Mouse (Mus musculus) gonadal fat pad, adult 2 months (tissue): ENCODE results near the gene Depp1. TPM values are rescaled to one million over a fixed set of nuclear protein-coding genes. Genes with fewer than 3 reads are reported as not detected.

Experiments used
- DNase-seq: peaks from one replicate; pipeline ENCODE4 v3.0.0-alpha.2; 2012; ENCODE audit warnings: low read depth
- polyA plus RNA-seq: library from polyadenylated mRNA; depleted of rRNA; stranded (reverse); fragments of >200 nt; gene quantifications from 2 replicates; pipeline ENCODE4 v1.2.3, GENCODE M21; 2012

Gene Depp1
- polyA plus RNA-seq, 1 experiment: 35.2 TPM

DNA sequence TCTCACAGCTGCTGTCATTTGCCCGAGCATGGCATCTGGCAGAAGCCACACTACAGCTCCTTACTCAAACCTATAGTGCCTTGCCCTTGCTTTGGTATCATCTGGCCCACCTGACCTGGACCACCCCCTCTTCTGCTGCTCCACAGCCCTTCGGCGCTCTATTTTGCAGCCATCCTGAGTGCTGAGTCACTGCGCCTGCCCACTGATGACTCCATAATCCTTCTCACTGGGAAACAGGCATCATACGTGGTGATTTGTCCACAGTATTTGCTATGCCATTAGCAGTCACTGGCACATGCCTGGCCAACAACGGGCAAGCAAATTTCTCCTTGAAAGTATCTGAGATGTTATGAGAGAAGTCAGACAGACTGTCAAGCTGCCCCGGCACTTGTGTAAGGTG lies 598 bp upstream of the Depp1 start:
- no peak for DNase-seq

DNA sequence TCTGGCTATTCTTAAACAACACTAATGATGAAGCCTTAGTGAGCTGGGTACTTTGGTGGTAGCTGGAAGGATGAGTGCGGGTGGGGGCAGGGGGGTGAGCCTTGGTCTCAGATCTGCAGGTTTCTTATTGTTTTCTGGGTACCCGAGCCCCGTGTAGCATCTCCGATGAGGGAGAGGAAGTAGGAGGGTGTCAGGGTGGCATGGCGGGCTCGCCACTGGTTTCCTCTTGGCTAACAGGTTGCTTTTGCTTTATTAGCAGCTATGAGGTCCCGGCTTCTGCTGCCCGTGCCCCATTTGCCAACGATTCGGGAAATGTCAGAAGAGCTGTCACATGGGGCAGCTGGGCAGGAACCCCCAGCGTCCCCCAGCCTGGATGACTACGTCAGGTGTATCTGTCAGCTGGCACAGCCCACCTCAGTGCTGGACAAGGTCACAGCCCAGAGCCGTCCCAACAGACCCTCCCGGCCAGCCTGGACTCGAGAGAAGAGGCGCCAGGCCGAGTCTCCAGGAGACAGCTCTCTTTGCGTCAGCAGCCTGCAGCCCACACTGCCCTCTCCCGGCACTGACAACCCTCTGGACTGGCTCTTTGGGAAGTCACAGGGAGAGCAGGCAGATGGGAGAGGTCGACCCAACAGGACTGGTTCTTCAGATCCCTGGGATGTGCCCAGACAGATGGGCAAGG lies 1.2 kb downstream of the Depp1 start:
- no peak for DNase-seq

DNA sequence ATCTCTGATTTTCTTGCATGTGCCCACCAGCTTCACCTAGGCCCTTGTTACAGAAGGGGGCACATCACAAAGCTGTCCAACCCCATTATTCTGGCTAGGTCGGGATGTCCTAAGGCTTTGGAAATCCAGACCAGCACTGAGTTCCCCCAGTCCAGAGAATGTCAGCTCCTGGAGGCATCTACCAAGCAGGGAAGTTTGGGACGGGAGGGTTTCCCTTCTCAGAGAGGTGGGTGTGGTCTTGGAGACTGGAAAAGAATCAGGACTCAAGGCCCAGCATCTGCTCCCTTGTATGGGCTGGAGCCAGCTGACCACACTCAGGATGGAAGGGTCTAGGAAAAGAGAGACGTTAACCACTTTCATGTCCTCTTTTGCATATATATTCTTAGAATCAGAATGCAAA lies 2.8 kb downstream of the Depp1 start:
- DNase-seq: no peak

DNA sequence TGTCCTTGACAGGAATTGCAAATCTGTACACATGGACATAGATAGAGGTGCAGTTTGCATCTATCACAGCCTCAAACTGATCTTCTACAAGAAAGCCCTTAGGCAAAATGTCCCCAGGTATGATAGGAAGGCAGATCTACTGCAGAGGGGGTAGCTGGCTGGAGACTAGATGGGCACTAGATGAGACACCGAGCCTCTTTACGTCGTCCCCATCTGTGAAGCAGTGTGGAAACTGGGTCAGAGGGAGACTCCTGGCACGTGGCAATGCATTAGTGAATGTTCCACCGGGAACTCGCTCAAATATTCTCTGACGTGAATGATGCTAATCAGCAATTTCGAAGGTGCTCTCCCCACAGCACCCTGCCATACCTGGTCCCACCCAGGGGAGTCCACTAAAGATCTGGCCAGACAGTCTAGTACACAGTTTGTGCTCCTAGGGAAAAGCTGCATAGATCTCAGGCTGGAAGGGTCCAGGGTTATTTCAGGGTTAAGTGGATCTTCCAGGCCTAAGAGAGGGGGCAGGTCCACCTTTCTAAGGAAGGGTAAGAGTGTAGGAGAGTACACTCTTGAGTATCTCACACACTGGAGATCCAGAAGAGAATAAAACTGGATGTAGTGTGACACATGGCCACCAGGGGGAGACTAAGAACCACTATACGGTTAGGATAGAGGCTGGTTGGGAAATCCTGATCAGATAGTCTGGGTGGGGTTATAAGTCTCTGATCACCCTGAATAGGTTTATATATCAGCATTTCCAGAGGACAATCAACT lies 3.5 kb downstream of the Depp1 start:
- no peak for DNase-seq

DNA sequence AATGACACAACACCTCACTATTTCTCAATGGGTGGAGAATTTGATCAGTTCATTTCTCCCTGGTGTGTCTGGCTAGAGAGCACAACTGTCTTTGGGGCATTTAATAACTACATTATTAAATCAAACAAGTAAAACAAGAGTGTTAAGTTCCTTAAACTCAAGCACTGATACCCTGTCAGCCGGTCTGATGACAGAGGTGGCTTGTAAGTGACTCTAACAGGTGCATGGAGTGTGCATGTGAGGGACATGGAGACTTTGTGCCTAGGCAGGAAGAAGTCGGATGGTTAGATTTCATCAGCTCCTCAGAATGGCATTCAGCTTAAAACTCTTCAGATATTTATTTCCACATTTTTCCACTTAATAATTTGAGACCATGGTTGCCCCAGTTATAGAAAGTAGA lies 13.0 kb downstream of the Depp1 start:
- no peak for DNase-seq

DNA sequence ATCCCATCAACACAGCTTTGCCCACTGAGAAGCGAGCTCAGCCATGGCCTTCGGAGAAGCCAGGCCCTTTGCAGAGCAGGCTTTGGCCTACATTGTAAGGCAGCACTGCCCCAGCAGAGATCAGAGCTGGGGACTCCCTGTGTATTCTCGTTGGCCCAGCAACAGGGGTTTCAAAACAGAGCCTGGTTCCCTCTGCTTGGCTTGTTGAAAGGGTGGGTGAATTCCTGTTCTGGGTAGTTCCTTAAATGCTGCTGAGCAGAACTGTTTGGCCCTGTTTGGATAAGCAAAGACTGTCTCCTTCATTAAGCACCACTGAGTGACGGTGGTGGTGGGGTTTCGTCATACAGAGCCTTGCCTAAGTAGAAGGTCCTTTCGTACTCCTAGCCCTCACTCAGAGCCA lies 13.6 kb downstream of the Depp1 start:
- no peak for DNase-seq

DNA sequence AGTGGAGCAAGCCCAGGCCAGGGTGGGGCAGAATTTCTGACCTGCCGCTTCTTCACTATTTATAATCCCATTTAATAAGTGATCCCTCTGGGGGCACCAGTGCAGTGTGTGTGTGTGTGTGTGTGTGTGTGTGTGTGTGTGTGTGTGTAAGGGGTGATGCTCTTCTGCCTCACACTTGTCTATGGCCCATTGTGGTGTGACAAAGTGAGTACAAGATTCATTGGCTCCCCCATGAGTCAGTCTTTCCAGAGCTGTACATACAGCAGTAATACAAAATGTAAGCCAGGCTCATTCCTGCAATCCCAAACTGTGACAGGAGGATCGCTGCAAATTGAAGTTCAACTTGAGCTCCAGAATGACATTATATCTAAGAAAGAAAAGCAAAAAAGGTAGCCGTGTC lies 14.4 kb downstream of the Depp1 start:
- no peak for DNase-seq

DNA sequence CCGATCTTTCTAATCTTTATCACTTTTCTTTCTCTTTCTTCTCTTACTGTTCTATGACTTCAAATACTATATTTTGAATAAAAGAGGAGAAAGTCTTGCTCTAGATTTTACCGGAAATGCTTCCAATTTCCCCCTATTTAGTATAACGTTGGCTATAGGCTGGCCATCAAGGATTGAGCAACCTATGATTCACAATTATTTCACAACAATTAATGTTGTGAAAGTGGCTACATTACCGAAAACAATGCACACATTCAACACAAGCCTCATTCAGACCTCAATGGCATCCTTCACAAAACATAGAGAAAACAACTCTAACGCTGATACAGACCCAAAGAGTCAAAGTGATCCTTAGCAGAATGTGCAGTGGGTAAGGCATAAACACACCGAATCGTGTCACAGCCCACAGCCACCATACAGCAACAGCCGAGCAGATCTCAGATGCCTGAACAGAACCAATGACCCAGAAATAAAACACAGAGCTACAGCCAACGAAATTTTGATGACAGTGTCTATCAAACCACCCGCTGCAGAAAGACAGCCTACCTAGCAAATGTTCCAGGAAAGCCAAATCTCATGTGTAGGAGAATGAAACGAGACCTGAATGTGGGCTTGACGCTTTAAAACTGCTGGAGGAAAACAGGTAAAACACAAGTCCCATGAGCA lies 15.8 kb downstream of the Depp1 start:
- no peak for DNase-seq

DNA sequence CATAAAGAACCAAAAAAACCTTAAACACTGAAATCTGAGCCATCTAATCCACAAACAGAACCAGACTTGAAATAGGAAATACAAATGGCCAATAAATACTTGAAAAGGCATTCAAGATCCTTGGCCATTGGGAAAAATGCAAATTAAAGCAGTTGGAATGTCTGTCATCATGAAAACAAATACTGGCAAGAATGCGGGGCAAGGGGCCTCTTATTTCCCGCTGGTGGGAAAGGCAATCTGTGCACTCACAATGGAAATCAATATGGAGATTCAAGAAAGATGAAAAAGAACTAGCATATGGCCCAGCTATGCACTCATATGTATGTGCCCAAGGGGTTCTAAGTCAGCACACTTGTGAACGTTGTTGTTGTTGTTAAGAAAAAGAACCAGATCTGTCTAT lies 16.5 kb downstream of the Depp1 start:
- no peak for DNase-seq

DNA sequence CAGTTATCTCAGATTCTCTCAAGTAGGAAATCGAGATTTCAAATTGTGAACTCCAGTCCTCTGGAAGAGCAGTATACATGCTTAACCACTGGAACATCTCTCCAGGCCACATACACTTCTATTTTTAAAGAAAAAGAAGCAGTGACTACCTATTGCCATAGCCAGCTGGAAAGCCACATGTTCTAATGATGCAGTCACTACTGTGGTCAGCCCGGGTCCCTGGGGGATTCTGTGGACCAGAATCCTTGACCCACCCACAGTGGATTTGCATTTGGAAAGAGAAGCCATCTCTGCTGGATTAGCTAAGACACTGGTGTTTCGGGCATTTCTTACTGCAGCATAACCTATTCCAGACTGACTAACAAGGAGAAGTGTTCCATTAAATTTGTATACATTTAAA lies 17.0 kb downstream of the Depp1 start:
- DNase-seq: no peak

DNA sequence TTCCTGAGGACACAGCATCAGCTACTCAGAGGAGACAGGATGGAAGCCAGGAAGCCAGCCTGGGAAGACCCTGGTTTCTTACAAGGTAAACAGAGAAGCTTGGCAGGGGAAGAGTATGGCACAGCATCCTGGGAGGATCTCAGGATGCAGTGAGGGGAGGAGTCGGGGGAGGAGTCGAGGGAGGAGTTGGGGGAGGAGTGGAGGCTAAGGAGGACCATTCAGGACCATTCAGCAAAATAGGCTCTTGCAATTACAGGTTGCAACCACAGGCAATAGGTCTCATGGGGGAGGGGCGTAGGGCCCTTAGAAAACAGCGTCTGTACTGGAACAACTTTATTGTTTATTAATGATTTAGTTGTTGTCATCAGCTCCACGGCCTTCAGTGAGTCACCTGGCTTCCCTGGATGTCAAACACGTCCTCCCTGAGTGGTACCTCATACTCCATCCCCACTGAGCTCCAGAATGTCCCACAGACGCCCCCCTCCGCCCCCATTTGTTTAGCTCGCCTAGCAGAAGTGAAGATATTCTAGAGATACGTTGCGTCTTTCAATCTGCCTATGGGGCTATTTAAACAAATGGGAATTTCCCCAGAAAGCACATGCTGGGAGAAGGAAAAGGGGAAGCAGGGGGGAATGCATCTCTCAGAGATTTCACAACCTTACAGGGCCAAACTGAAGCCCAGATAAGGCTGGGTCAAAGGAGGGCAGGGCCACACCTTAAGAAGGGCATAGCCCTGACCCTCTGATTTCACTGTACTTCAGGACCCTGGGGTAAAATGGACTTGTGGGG lies 18.5 kb downstream of the Depp1 start:
- DNase-seq: no peak

DNA sequence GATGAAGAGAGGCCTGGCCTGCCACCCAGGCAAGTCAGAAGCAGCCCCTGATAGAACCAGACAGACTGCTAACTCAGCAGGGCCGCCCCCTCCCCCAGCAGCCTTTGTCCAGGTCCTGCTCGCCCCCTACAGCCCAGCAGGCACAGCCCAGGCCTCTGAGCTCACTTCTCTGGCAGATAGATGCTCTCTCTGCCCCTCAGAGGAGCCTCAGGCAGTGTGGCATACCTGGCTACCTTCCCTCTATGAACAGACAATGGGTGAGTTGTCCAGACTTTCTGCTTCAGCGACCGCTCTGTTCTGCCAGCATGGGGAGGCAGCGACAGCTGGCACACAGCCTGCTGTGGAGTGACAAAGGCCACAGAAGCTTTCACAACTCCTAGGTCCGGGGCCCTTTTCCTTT lies 19.7 kb downstream of the Depp1 start:
- no peak for DNase-seq

DNA sequence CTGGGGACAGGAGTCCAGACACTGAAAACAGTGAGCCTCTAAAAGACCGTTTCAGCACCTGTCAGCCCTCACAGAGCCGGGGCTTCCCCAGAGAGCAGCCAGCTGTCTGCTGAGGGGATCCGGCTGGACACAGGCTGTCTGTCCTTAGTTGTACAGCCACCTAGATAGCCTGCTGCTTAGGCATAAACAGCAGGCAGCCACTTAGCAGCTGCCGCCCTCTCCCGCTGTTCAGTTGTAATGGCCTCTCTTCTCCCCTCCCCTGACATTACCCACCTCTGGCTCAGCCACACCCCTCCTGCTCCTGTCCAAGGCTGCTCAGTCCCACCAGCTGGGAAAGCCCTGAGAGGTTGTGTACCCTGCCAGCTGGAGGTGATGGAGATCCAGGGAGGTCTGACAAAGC lies 20.6 kb downstream of the Depp1 start:
- no peak for DNase-seq

DNA sequence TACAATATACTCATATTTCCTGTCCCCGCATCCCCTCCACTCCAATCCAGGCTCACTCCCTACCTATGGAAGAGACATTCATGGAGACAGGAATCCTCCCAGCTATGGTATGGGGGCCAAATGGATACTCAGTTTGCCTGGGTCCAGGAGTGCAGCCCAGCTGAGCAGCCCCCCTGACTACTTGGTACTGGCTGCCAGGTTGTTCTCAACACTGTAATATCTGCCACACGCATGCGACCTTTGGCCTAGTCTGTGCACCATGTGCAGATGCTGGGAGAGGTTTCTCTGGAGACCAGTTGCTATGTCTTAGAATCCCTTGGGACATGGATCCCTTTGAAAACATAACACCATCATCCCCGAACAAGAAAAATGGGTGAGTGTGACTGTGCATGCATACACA lies 21.4 kb downstream of the Depp1 start:
- DNase-seq: no peak

DNA sequence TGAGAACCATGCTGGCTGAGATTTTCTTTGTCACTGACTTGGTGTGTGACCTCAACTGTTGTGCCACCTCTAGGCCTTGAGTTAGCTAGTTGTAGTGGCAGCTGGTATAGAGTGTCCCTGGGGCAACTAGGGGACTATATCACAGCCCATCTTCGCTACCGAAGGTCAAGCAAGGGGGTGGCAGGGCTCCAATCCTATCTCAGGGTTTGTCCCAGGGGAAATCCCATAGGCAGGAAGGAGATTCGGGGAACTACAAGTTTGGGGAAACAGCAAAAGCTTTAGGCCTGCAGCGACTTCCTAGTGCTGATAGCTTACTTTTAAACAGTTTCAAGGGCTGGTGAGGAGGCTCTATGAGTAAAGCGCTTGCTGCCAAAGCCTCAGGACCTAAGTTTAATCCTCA lies 21.9 kb downstream of the Depp1 start:
- DNase-seq: no peak

DNA sequence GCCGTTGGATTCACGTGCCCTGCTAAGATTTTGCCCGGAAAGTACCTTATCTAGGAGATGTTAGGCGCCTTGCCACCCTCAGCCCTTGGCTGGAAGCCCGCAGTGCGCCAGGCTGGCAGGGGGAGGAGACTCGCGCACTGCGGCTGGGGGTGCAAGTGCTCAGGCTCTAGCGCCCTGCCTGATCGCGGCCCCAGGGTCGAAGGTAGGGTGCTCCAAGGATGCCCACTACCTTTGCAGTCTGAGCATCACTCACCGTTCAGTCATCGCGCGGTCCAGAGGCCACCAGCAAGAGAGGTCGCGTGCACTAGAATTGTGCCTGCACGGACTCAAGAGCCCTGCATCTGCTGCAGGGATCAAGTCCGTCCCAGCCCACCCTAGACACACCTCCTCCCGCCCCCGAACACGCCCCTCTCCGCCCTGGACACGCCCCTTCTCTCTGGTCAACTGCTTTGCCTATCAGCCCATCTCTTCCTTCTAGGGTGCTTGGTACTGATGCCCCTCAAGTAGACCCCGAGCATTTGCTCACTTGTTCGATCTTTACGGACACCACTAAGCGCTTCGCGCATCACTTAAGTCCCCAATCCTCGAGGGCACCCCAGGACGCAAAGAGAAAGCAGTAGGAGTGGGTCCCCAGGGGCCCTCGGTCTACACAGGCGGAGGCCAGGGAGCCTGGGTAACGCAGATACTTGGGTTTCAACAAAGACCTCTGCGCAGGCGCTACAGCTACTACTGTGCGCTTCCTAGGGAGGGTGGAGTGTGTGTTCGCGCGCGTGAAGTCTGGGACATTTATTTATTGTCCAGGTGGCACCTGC lies 23.3 kb downstream of the Depp1 start, which contains the start of gene Rassf4:
TSS of gene Rassf4 (minus strand) at position 482 of the 812 bp plus-strand sequence.
- no peak for DNase-seq

DNA sequence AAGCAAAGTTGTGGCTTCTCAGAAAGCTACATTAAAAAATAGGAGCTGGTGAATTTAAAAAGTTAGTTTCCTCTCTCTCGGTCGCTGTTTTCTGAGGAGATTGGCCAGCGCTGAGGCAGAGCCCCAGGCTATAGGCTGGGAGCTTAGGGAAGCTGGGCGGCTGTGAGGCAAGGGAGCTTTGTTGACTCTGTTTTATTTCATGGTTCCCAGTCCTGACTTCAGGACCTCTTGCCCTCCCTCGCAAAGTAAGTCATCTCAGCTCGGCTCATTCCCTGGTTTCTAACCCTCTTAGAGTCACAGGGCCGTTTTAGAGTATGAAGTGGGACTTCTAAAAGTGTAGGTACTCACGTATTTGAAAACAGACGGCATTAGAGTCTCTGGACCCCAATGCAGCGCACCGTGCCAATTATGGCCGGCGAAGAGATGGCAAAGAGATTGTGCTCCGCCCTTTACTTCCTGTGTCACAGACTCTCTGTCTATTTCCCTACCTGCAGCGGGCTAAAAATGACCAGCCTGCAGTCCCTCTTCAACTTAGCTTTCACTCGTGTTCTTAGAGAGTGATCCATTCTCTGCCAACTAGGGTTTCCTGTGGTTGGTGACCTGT lies 24.0 kb downstream of the Depp1 start:
- DNase-seq: no peak

DNA sequence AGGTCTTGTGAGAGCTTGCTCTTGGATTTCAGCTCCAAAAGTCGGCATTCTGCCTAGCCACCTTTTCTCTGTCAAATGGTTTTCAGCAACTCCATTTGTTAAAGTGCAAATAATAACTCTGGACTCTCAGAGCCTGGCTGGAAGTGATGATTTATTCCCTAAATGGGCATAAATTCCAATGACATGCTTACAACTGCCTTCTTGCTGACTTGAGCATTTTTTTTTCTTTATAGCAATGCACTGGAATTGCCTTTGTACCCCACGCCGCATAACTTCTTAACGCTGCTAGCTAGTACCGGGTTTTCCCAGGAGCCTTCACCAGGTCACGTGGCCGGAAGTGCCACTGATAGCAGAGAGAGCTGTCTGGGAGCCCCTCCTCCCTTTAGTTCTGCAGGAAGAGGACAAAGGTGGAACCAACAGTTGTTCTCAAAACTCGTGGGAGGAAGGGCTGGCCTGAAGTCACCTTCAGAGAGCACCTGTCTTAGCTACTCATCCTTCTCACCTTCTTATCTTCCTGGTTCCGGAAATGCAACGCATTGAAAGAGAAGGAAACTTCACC lies 26.0 kb downstream of the Depp1 start:
- no peak for DNase-seq

DNA sequence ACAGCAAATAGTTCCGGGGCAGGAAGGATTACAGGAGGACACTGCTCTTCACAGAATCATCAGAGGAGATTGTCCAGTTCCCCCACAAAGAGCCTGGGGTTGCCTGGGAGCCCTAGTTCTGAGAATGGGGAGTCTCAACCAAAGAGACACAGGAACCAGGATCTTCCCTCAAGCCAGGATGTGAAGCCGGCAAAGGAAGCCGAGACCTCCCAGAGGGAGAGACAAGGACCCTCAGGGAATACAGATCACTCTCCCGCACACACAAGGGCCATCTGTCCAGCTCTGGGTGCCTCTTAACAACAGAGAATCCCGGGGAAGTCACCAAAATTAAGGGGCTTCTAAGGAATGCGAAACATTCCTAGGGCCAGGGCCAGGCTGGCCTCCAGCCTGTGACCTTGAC lies 26.9 kb downstream of the Depp1 start:
- no peak for DNase-seq

DNA sequence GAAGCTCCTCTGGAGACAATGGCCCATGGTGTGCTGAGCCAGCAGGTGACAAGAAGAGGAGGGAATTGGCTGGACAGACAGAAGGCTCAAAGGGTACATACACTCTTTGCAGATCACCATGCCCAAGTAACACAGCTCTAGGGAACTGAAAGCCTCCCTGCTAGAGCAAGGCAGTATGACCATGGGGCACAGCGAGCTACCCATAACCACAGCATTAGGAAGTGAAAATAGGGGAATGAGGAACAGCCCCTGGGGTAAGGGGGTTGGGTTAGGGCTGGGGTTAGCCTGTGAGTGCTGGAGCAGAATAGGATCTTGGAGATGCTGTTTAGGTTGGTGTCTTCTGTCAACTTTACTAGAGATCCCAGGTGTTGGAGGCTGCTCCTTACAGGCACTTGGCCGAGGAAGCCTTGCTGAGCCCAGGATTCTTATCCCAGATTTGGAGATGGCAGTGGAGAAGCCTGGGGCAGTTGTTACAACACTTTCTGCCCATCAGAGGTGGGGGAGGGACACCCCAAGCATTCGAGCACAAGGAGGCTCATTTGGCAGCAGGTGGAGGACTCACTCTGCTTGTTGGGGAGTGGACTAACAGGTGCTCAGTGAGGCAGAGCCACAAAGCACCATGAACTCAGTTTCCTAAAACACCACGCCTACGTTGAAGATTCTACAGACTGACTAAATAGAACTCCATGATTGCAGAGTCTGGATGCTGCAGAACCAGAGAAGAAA lies 29.3 kb downstream of the Depp1 start:
- peak; percentile 9 for DNase-seq
